15 mouse cellular contexts compared by ENCODE assay signal in the genomic region with DNA sequence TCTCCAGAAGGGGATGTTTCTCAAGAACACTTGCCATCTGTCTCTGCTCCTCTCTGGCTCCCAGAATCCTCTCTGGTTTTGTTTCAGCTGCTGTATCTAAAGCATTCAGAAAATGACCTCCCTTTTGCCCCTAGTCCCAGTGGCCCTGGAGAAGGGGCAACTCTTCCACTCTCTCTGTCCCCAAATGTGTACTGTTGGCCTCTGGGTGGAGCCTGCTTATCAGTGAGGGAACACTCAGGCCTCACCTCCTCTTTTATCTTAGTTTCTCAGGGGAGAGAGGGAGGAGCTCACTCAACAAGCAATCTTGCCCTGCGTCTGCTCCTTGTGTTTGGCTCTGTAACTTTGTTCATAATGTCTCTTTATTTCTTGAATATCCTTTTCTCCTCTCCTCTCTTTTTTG. TPM values are rescaled to one million over a fixed set of nuclear protein-coding genes. Genes with fewer than 3 reads are reported as not detected.
DNase-seq lines count a peak whose midpoint lies in the region; ATAC-seq and TF ChIP-seq lines count a peak whose summit lies in the region.
"Had no signal": no experiment of that assay in that cellular context is flagged by ENCODE, and none has a peak within 500 bp of the region (broad histone marks: within the 10 kb centered on the region; RNA-seq: fewer than 3 reads in every experiment).

A gene (minus strand): TSS at position 217 of the 400 bp plus-strand sequence.

- ATAC-seq in kidney, embryonic 16.5 days (ENCODE audit: low FRiP score, low TSS enrichment) = no peak

- H3K4me1 ChIP-seq in kidney, embryonic 16.5 days (ENCODE audit: insufficient read depth, low read length) = no peaks in the 10 kb centered on the region
- H3K4me1 ChIP-seq in kidney, adult 2 months (ENCODE audit: control insufficient read depth, insufficient read depth, low read length) = no peaks in the 10 kb centered on the region
- H3K4me1 ChIP-seq: embryonic facial prominence, embryonic 15.5 days had no signal

- no peaks in the 10 kb centered on the region for H3K36me3 ChIP-seq in kidney, embryonic 16.5 days (ENCODE audit: insufficient read depth, low read length)
- H3K36me3 ChIP-seq in kidney, adult 2 months (ENCODE audit: control insufficient read depth, insufficient read depth, low read length) = no peaks in the 10 kb centered on the region
- H3K36me3 ChIP-seq: embryonic facial prominence, embryonic 15.5 days had no signal

- TF ChIP-seq POLR2A in kidney, adult 2 months (IDR thresholded peaks at IDR 0.05; ENCODE audit: low read depth, low read length) = no peak

- TF ChIP-seq CTCF in kidney, adult 2 months (conservative IDR thresholded peaks at IDR 0.05; ENCODE audit: insufficient read depth, insufficient read length, low read depth, low read length) = no peak

- no peak within 1 kb of the TSS for H3K4me3 ChIP-seq in kidney, embryonic 16.5 days (ENCODE audit: low read length)
- H3K4me3 ChIP-seq in kidney, adult 2 months (ENCODE audit: insufficient read depth, low read depth, low read length) = no peak within 1 kb of the TSS
- H3K4me3 ChIP-seq: embryonic facial prominence, embryonic 15.5 days; myocyte had no signal

- H3K4me2 ChIP-seq in kidney, embryonic 16.5 days (replicated peaks; ENCODE audit: low read depth, low read length) = no peak within 1 kb of the TSS
- H3K4me2 ChIP-seq: embryonic facial prominence, embryonic 15.5 days had no signal

- no peak for DNase-seq in kidney, adult 2 months
- DNase-seq in c-Kit-positive CD71-positive TER-119-positive erythroid progenitor cells, embryonic 14.5 days (ENCODE audit: low spot score) = peak; percentile 92
- DNase-seq in liver = peak; percentile 89
- peak; percentile 59 to 77 for DNase-seq in spleen, postnatal 36 days (ENCODE audit: low spot score in 2 of 2)
- DNase-seq in adrenal gland, adult 18-20 months (ENCODE audit: low spot score in 2 of 2) = no peak
- DNase-seq in urinary bladder, postnatal 4 days (ENCODE audit: low spot score in 2 of 2) = no peak
- DNase-seq: cerebellum, adult 11-12 months; heart, postnatal 4 days; kidney, postnatal 14 days; lung, postnatal 10 days had no signal

- H3K9ac ChIP-seq in kidney, embryonic 16.5 days (replicated peaks; ENCODE audit: low read length) = no peak within 1 kb of the TSS
- H3K9ac ChIP-seq: embryonic facial prominence, embryonic 15.5 days had no signal

- H3K27ac ChIP-seq in kidney, embryonic 16.5 days (ENCODE audit: low read length) = peak within 1 kb of the TSS; percentile 34; the same call in 1 of the 2 replicates
- no peak within 1 kb of the TSS for H3K27ac ChIP-seq in kidney, adult 2 months (ENCODE audit: insufficient read depth, low read depth, low read length)
- H3K27ac ChIP-seq: embryonic facial prominence, embryonic 15.5 days had no signal

- H3K27me3 ChIP-seq in kidney, embryonic 16.5 days (ENCODE audit: insufficient read depth, low read length) = no peaks in the 10 kb centered on the region
- no peaks in the 10 kb centered on the region for H3K27me3 ChIP-seq in kidney, adult 2 months (replicated peaks; ENCODE audit: control insufficient read depth, insufficient read depth, low read length)
- H3K27me3 ChIP-seq: embryonic facial prominence, embryonic 15.5 days had no signal

- 0 out of 2 replicates have a peak, but pooled peaks cover 2% of the 10 kb centered on the region for H3K9me3 ChIP-seq in kidney, embryonic 16.5 days (ENCODE audit: low read length)
- H3K9me3 ChIP-seq: embryonic facial prominence, embryonic 15.5 days had no signal

- 50% methylated on average over 1 of the region's 1 CpGs for WGBS in kidney, embryonic 16.5 days
- 53% methylated on average over 1 of the region's 1 CpGs for WGBS in kidney, adult 2 months

RNA-seq across cellular contexts. Expression of the gene that starts here (rescaled TPM):
- polyA plus RNA-seq in kidney, embryonic 16.5 days (2015; fragmentation: Nextera tagmentation; extraction: Ambion mirVana) = 2.3 and 3.8 TPM in 2 replicates
- polyA plus RNA-seq in kidney, adult 2 months (2012; rRNA removed) = 0.04 and 0.13 TPM in 2 replicates
- not detected for total RNA-seq in adrenal gland, adult 18-20 months (2021)
- total RNA-seq: gastrocnemius, adult 18-20 months; left cerebral cortex, adult 8-10 months had no signal
- polyA plus RNA-seq: myocyte had no signal

Comparison
In these comparisons a context has a peak if more than half of its experiments do, and no peak if none do; other contexts are left out.
1. DNase-seq: peak in c-Kit-positive CD71-positive TER-119-positive erythroid progenitor cells, embryonic 14.5 days (single experiment), liver (single experiment) and spleen, postnatal 36 days (2 of 2); none in kidney, adult 2 months (single experiment), adrenal gland, adult 18-20 months (0 of 2) and urinary bladder, postnatal 4 days (0 of 2).